Mouse (Mus musculus) right cerebral cortex, adult 2 months (tissue): ENCODE results near the gene Lrrc28.

Source experiments
- DNase-seq, 2 experiments: peaks; one replicate each; pipeline ENCODE4 v3.0.0; 2021 to 2022; ENCODE audit warnings: low spot score in 2 of 2

Gene Lrrc28

GRCm38 (mm10) chr7:67644833-67645680 lies at the start of gene Lrrc28:
Gene Lrrc28 (minus strand): TSS chr7:67645268.
- peak; percentile 99 for DNase-seq

GRCm38 (mm10) chr7:67692791-67693538 lies 47.9 kb upstream of the Lrrc28 start:
- DNase-seq = no peak

DNA sequence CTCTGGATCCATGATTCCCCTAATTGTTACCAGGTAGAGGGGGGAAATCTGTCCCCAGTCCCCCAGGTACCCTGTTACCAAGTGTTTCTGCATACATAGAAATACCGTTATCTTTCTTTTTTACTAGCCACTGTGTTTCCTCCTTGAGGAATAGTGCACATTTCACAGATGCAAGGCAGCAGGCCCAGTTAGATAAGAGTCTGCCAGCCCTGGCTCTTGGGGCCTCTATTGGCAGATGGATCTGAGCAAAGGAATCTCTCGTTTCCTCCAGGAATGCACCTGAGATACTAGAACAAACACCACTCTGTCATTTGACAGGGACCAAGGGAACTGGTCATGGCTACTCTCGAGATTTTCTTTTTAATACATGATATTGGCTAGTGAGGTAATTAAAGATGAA lies 47.1 kb upstream of the Lrrc28 start:
- DNase-seq = no peak

DNA sequence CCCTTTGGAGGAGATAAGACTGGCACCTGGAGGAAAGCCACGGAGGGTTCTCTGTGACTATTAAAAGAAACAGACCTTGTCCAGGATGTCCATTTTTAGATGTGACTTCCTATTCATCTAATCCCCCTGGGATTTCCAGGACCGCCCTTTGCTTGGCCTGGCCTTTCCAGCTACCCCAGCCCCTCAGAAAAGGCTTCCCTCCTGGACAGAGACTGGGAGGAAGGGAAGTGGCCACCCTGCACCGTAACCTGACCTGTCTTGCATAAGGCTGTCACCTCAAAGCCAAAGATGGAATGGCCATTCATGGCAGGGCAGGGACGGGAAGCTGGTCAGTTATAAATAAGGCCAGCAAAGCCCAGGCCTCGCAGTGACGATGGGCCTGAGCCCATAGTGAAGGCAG lies 46.0 kb upstream of the Lrrc28 start:
- no peak for DNase-seq

DNA sequence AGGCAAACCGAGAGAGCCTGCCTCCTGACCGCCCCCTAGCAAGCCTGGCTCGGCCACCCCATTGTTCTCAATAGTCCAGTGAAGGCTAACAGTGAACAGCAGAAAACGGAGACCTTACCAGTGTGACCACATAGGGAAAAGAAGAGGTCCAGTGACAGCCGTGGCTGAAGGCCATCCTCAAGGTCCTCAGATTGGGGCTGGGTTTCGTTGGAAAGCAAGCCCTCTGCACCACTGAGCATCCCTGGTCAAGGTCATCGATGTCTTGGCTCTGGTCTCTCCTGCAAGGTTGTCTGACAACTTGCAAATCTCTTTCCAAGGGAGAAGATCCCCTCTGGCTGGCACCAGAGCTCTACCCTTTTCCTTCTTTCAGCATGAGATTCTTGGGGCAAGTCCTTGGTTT lies 44.7 kb upstream of the Lrrc28 start:
- no peak for DNase-seq

- DNase-seq = no peak
Measured at GRCm38 (mm10) chr7:67688281-67688680, 43.2 kb upstream of the Lrrc28 start.

DNA sequence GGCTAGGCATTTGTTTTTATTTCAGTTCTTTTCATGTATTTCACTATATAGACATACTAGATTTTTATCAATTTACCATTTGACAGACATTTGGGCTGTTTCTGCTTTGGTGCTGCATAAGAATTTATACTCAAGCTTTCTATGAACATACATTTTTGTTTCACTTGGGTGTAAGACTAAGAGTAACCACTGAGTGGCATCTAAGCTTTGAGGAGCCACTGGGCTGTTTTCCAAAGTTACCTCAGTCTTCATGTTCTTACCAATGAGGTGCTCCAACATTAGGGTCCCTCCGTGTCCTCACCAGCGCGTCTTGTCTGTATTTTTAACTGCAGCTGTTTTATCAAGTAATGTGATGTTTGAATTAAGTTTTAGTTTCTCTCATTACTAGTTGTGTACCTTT lies 41.5 kb upstream of the Lrrc28 start:
- DNase-seq = no peak

DNA sequence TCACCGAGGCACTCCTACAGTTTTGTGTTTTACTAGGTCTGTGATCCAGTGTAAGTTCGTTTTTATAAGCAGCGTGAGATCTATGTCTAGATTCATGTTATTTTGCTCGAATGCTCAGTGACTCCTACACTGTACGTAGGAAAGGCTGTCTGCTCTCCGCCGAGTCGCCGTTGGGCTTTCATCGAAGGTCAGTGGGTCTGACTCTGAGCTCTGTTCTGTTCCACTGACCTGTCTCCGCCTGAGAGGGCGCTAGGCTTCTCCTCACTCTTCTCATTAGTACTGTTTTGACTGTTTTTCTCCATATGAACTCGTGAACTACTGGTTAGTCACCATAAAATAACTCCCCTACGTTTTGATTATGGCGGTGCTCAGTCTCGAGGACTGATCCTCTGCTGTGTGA lies 37.9 kb upstream of the Lrrc28 start:
- DNase-seq = no peak

GRCm38 (mm10) chr7:67681078-67681477 lies 36.0 kb upstream of the Lrrc28 start:
- no peak for DNase-seq

DNA sequence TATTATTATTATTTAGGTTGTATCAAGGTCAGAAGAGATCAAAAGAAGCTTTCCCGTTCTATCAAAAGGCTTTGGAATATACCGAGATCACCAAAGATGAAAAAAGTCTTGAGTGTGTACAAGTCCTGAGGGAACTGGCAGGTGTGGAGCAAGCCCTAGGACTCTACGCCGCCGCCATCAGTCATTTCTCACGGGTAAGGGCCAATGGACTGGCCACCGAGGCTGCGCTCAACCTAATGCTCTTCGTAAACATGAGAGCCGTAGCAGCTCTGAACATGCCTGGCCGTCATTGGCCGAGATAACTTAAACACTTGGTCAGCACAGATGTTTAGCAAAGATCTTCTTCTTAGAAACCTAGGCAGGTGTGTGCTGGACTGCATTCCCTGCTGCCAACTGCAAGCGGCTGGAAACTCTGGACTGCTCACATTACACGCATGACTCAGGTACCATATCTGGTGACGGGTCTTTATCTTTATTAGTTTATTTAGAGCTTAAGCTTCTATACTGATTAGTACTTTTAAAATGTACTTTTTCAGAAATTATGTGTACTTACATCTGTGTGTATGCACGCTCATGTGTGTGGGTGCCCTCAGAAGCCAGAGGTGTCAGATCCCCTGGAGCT lies 33.9 kb upstream of the Lrrc28 start:
- no peak for DNase-seq

GRCm38 (mm10) chr7:67673656-67674055 lies 28.6 kb upstream of the Lrrc28 start:
- no peak for DNase-seq

DNA sequence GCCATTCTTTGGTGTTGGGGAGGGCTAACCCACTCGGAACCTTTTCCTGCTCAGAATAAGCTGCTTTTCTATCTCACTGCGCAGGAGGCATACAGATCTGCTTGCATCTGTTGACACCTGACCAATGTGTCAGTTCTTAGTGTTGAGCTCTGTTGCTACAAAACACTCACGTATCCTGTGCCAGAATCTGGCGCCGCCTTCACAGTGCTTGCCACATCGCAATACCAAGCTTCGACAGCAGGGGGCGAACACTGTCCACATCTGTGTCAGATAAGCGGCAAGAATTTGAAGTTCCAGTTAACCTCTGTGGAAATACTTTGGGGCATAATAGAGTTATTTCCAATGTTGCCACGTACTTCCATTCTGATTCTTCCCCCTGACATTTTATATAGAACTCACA lies 27.6 kb upstream of the Lrrc28 start:
- peak; percentile 98 to 99 for DNase-seq

GRCm38 (mm10) chr7:67670965-67671364 lies 25.9 kb upstream of the Lrrc28 start:
- no peak for DNase-seq

DNA sequence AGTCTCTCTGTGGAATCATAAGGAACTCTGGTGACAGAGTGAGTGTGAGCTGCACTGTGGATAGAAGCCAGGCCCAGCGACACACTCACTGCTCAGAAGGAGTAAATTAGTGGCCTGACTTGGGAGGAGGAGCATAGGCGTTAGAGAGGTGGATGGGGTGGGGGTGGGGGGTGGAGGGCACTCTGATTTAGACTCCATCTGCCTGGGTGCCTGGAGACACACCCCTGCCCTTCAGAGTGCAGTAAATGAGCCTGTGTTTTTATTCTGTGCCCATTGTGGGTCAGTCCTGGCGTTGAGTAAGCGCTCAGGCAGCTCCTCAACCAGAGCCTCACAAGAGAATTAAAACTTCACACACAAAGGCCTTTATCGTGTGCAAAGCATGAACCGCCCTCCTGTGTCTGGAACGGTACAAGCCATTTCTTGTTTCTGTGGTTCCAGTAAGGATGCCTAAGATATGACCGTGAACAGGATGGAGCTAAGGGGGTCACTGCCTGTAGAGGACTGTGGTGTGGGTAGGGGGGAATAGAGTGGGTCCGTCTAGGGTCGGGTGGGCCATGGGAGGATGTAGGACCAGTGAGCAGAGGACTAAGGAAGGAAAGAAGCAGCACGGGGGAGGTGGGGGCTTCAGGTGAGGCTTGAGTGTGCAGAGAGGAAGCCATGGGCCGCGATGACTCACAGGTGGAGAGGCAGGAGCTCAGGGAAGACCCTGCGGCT lies 19.1 kb upstream of the Lrrc28 start:
- no peak for DNase-seq

DNA sequence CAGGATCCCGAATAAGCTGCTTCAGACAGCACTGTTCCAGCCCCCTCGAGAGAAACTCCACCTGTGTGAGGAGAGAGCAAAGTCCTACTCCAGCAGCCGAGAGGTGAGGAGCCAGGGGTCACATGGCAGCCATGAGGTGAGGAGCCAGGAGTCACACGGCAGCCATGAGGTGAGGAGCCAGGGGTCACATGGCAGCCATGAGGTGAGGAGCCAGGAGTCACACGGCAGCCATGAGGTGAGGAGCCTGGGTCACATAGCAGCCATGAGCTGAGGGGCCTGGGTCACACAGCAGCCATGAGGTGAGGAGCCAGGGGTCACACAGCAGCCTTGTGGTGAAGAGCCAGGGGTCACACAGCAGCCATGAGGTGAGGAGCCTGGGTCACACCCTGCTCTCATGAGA lies 17.4 kb upstream of the Lrrc28 start:
- no peak for DNase-seq

GRCm38 (mm10) chr7:67658110-67658509 lies 13.0 kb upstream of the Lrrc28 start:
- DNase-seq = no peak

DNA sequence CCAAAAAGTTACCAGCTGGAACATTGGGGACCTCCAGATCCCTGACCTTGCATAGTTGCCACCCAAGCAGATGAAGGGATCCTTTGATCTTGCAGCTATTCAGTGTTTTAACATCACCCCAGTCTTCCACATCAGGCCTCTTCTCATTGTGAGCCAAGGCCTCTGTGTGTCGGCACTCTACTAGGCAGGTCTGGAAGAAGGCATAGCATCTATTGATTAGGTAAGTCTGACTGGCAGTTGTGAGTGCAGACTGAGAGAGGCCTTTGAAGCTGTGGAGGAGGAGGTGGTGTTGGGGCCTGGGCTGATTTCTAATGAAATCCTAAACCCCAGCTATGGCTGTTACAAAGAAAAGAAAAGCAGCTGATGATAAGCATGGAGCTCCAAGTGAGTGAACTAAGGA lies 10.1 kb upstream of the Lrrc28 start:
- DNase-seq = no peak

GRCm38 (mm10) chr7:67654668-67655067 lies 9.6 kb upstream of the Lrrc28 start:
- no peak for DNase-seq

DNA sequence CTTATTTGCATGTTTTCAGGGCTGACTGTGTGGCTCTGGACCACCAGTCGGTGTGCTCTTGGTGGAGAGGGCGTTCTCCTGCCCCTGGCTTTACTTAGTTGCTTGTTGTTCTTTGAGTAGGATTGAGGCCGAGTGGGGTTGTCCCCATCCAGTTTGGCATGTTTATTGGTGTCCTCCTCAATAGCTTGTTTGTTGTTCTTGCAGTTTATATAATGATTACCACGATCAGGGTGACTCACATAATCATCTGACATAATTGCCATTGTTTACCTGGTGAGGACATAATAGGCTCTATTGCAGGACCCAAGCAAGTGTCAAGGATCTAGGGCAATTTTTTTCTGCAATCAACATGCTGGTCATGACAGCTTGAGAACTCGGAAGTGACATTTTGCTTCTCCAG lies 7.1 kb upstream of the Lrrc28 start:
- no peak for DNase-seq

DNA sequence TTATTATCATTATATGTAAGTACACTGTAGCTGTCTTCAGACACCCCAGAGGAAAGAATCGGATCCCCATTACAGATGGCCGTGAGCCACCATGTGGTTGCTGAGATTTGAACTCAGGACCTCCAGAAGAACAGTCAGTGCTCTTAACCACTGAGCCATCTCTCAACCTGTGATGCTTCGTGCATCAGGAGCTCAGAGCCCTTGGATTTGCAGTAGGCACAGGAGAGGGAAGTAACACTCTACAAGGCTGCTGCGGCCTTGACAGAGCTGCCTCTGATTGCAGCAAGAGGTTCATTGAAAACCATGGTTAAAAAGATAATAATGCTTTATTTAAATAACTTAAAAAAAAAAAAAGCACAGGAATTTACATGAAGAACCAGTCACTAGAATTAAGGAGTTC lies 3.3 kb upstream of the Lrrc28 start:
- no peak for DNase-seq

DNA sequence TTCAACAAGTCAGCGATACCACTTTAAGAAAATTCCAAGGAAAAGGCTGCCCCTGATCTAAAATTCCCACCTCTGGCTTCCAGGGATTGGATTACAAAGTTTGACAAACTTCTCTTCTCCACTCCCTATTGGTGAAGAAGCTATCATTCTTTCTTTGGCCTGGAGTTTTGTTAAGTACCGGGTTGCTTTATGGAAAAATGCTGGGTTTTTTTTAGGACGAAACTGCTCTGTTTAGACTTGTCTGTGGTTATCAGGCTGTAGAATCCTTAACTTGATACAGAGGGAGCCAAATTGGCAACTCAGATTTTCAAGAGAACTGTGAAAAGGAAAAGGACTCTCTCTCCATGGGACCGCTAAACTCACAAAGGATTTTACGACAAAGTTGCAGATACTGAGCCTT lies 2.2 kb upstream of the Lrrc28 start, which contains the start of gene Ttc23:
Ttc23 (plus strand) TSS at position 134 of the 400 bp plus-strand sequence.
- no peak for DNase-seq

DNA sequence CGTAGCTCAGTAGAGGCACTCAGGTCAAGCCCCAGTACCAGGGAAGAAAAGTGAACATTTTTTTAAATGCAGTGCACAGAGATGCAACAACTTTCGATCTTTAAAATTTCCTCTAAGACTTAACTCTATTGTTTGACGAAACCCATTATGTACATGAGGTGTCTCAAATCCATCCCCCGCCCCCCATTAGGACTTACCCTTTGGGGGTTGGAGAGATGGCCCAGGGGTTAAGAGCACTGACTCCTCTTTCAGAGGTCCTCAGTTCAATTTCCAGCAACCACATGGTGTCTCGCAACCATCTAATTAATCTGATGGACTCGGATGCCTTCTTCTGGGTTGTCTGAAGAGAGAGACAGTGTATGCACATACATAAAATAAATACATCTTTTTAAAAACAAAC lies 1.1 kb upstream of the Lrrc28 start:
- DNase-seq = no peak
